Mouse (Mus musculus) cerebral cortex, adult 2 months (tissue): ENCODE data around the gene Rpn1.

Source experiments
- WGBS: fragments of 180-500 bp; shearing (Covaris S2); methylation state at CpG from one replicate; pipeline ENCODE4 v1.1.7; 2018; 5-methylcytosine and 5-hydroxymethylcytosine counted together

Gene Rpn1

DNA sequence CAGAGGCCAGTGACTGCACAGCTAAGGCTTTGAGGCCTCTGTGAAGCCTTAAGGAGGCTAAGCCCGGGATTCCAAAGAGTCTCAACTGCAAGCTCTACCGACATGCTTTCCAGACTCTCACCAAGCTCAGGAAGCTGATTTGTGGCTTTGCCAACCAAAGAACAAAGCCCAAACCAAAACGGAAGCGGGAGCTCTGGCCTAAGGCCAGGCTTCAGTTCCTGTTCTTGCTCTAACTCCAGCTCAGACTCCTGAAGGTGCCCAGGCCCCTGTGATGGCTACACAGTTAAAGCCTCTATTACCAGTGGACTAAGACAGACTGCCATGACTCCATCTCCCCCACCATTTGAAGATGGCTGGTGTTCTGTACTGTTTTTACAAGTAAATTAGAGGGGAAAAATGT, 19.2 kb upstream of the Rpn1 start:
- 19% methylated on average over 4 of the region's 4 CpGs for WGBS

DNA sequence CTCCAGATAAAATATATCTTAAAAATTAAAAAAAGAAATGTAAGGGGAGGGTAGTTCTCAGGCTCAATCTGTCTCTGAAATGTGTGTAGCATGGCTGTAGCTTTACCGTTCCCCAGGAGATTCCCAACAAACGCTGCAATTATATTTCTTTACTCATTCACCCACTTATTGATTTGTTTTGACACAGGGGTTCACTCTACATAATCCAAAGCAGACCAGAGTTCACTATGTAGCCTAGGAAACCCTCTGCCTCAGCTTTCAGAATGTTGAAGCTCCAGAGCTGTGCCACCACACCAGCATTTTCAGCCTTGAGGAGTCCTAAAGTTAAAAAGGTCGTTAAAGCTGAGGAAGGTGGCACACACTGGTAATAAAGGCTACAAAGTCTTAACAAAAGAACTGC, 18.3 kb upstream of the Rpn1 start:
- 49% methylated on average over 3 of the region's 3 CpGs for WGBS

DNA sequence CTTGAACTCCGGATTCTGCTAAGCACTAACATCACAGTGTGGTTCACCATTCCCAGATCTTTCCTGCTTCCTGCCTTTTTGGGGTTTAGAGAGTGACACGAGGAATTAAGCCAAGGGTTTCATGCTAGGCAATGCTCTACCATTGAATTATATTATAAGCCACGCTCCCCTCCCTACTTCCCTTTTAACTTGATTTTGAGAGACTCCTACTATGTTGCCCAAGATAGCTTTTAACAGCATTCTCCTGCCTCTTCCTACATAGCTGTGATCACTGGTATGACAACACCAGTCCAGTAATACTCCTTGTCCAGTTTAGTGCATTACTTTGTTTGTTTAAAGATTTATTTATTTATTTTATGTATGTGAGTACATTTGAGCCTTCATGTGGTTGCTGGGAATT, 16.6 kb upstream of the Rpn1 start:
- 74% methylated on average over 3 of the region's 3 CpGs for WGBS

DNA sequence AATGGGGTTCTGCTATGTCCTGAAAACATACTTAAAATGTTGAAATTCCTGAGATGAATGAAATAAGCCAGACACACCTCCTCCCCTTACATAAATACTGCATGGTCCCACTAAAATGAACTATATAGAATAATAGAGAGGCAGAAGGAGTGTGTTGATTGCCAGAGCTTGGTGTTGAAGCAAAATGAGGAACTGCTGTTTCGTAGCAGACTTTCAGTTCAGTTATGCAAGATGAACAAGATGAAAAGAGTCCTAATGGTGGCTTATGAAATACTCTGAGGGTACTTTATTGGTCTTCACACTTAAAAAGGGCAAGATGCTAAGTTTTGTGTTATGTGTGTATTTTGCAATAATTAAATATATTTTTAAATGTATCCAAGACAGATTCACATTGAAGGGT, 15.5 kb upstream of the Rpn1 start:
- WGBS, result 61% methylated on average over 1 of the region's 1 CpGs

- 77% methylated on average over 6 of the region's 6 CpGs for WGBS
These were observed 13.8 kb upstream of the Rpn1 start for GRCm38 (mm10) chr6:88070468-88070867.

- WGBS, result 80% methylated on average over 5 of the region's 5 CpGs
These were observed 13.1 kb upstream of the Rpn1 start for GRCm38 (mm10) chr6:88071216-88071615.

- 2% methylated on average over 32 of the region's 32 CpGs for WGBS
These were observed 9.3 kb upstream of the Rpn1 start for GRCm38 (mm10) chr6:88074752-88075554.

GRCm38 (mm10) chr6:88075960-88076517, 8.2 kb upstream of the Rpn1 start:
- WGBS, result 78% methylated on average over 1 of the region's 1 CpGs

- WGBS, result 82% methylated on average over 7 of the region's 7 CpGs
These were observed 1.2 kb upstream of the Rpn1 start for GRCm38 (mm10) chr6:88083095-88083494.

- 68% methylated on average over 3 of the region's 3 CpGs for WGBS
These were observed 610 bp upstream of the Rpn1 start for GRCm38 (mm10) chr6:88083672-88084071.

GRCm38 (mm10) chr6:88088971-88089370, 4.7 kb downstream of the Rpn1 start:
- 56% methylated on average over 1 of the region's 1 CpGs for WGBS

GRCm38 (mm10) chr6:88095377-88095776, 11.1 kb downstream of the Rpn1 start:
- WGBS, result 79% methylated on average over 7 of the region's 7 CpGs

DNA sequence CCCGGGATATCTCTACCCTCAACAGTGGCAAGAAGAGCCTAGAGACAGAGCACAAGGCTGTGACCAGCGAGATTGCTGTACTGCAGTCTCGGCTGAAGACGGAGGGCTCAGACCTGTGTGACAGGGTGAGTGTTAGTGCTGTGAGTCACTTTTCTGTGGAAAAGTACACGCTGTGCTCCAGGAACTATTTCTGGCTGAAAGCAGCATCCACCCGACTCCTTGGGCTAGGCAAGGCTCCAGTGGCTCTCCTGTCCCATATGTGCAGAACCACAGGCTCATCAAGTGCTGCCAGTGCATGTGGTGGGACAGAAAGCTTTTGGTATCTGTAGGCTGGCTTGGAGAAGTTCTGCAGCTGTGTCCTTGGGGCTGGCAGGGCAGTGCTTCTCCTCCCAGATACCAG, 17.8 kb downstream of the Rpn1 start:
- 62% methylated on average over 6 of the region's 6 CpGs for WGBS

- 7% methylated on average over 32 of the region's 32 CpGs for WGBS
These were observed 21.7 kb downstream of the Rpn1 start for GRCm38 (mm10) chr6:88105783-88106611.

- 95% methylated on average over 12 of the region's 12 CpGs for WGBS
These were observed 22.4 kb downstream of the Rpn1 start for GRCm38 (mm10) chr6:88106612-88107123.

DNA sequence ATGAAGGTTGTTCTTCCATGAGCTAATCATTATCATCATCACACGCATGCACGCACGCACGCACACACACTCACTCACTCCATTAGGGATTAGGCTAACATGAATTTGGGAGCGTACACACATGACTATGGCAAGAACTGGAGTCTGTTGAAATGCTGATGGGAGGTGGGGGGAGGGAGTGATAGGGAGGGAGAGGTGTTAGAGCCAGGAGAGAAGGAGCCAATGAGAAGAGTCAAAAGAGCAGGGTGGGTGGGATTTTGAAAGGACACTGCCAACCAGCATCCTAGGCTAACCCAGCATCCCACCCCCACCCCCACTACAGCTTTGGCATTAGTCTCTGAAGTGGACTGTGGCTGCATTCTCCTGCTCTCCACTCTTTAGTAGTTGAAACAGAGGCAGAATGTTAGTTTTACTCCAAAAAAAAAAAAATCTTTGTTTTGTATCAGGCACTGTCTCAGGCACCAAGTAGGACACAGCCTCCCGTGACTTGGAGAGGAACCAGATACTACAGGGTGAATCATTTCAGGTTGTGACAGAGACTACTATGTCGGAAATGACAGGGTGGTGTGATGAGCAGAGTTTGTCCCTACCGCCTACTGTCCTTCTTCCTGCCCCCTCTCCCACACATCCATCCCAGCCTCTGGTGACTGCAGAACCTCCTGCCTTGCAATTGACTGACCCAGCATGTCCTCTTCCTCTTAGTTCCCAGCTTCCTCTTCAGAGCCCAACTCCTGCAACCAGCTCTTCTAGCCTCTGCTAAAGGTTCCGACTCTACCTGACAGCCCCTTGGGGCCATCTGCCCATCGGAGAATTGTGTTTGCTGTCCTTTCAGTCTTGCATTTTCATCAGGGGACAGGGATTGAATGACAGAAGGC, 23.6 kb downstream of the Rpn1 start:
- 82% methylated on average over 10 of the region's 10 CpGs for WGBS

DNA sequence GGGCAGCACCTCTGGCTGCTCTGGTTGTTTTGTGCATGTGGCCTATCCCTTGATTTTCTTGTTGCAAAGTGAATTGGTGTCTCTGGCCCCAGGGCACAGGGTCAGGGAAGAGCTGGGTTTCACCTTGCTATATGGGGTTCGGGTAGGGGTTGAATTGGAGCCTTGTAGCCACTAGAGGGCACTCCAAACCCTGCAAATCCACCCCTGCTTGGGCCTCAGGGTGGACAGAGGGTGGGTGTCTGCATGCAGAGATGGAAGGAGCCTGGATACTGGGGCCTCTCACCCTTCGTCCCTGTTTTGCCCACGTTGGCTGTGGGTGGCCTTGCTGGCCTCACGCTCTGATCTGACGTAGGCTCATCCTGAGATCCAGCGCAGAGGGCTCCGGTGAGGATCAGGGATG, 28.9 kb downstream of the Rpn1 start:
- 42% methylated on average over 7 of the region's 7 CpGs for WGBS

- 73% methylated on average over 5 of the region's 5 CpGs for WGBS
These were observed 30.1 kb downstream of the Rpn1 start for GRCm38 (mm10) chr6:88114414-88114813.

- 76% methylated on average over 21 of the region's 21 CpGs for WGBS
These were observed 32.3 kb downstream of the Rpn1 start for GRCm38 (mm10) chr6:88116347-88117183.

DNA sequence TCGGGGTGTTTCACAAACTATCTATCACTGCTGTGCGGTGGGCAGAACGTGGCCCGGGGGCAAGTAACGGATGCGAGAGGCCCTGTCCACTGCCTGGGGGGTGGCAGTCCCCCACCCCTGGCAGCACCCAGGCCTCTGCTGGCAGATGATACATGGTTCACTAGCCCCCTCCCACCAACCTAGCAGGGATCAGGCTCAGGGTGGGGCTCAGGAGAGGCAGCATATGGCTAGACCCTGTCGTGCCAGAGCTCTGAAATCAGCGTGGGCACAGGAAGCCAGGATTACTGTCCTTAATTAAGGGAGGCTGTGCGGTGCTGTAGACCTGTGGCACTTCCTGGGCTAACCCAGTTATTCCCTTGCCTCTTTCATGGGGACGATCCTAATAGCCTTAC, 32.9 kb downstream of the Rpn1 start:
- 90% methylated on average over 10 of the region's 10 CpGs for WGBS

- WGBS, result 83% methylated on average over 5 of the region's 5 CpGs
These were observed 35.0 kb downstream of the Rpn1 start for GRCm38 (mm10) chr6:88119309-88119708.
